In genomic region chr9:122733222-122733621, GRCm38 (mm10) we compare ENCODE assay signal across 10 mouse cellular contexts. TPM values are rescaled to one million over a fixed set of nuclear protein-coding genes. Genes with fewer than 3 reads are reported as not detected.
DNase-seq lines count a peak whose midpoint lies in the region; ATAC-seq and TF ChIP-seq lines count a peak whose summit lies in the region.
"Had no signal": no experiment of that assay in that cellular context is flagged by ENCODE, and none has a peak within 500 bp of the region (broad histone marks: within the 10 kb centered on the region; RNA-seq: fewer than 3 reads in every experiment).

No protein-coding gene starts in this region.

- no peak for ATAC-seq in forebrain, embryonic 13.5 days
- no peak for ATAC-seq in forebrain, embryonic 14.5 days
- ATAC-seq in kidney, embryonic 15.5 days (replicated peaks; ENCODE audit: low FRiP score) = peak; percentile 56; the same call in 1 of the 2 replicates
- no peak for ATAC-seq in midbrain, embryonic 11.5 days (ENCODE audit: low FRiP score)
- no peak for ATAC-seq in activated CD4-positive, CD25-positive, alpha-beta regulatory T cell, adult 4 months

- WGBS in forebrain, embryonic 13.5 days = 33% methylated on average over 12 of the region's 12 CpGs
- 41% methylated on average over 12 of the region's 12 CpGs for WGBS in forebrain, embryonic 14.5 days
- 36% methylated on average over 12 of the region's 12 CpGs for WGBS in kidney, embryonic 15.5 days
- WGBS in midbrain, embryonic 11.5 days = 38% methylated on average over 12 of the region's 12 CpGs

- no peaks in the 10 kb centered on the region for H3K9me3 ChIP-seq in forebrain, embryonic 13.5 days (replicated peaks)
- no peaks in the 10 kb centered on the region for H3K9me3 ChIP-seq in forebrain, embryonic 14.5 days (replicated peaks; ENCODE audit: control insufficient read depth, low read length)
- no peaks in the 10 kb centered on the region for H3K9me3 ChIP-seq in kidney, embryonic 15.5 days (replicated peaks)
- no peaks in the 10 kb centered on the region for H3K9me3 ChIP-seq in midbrain, embryonic 11.5 days (ENCODE audit: control insufficient read depth, low read length)

- H3K4me3 ChIP-seq in forebrain, embryonic 13.5 days = peak overlapping the region; percentile 1; the same call in 1 of the 2 replicates
- no peak overlapping the region for H3K4me3 ChIP-seq in forebrain, embryonic 14.5 days (ENCODE audit: low read depth, low read length)
- 0 out of 2 replicates have a peak overlapping the region, but pooled peaks have one; percentile 5 for H3K4me3 ChIP-seq in bone marrow macrophage, adult 2 months (ENCODE audit: insufficient read depth, low read length)
- H3K4me3 ChIP-seq in kidney, embryonic 15.5 days (replicated peaks) = peak overlapping the region; percentile 36
- H3K4me3 ChIP-seq in midbrain, embryonic 11.5 days (ENCODE audit: low read depth, low read length) = peak overlapping the region; percentile 6; the same call in 1 of the 2 replicates

- H3K4me2 ChIP-seq in forebrain, embryonic 13.5 days = peak overlapping the region; percentile 17
- H3K4me2 ChIP-seq in forebrain, embryonic 14.5 days (ENCODE audit: low read length) = no peak overlapping the region
- peak overlapping the region; percentile 40 for H3K4me2 ChIP-seq in kidney, embryonic 15.5 days
- peak overlapping the region; percentile 10; the same call in 1 of the 2 replicates for H3K4me2 ChIP-seq in midbrain, embryonic 11.5 days

- H3K27ac ChIP-seq in forebrain, embryonic 13.5 days = no peak overlapping the region
- H3K27ac ChIP-seq in forebrain, embryonic 14.5 days (ENCODE audit: low read depth, low read length) = no peak overlapping the region
- H3K27ac ChIP-seq in bone marrow macrophage, adult 2 months (ENCODE audit: insufficient read depth, low read depth, low read length) = no peak overlapping the region
- H3K27ac ChIP-seq in kidney, embryonic 15.5 days = no peak overlapping the region
- H3K27ac ChIP-seq in midbrain, embryonic 11.5 days (ENCODE audit: low read depth, low read length) = no peak overlapping the region

- H3K27me3 ChIP-seq in forebrain, embryonic 13.5 days = peaks cover 27% of the 10 kb centered on the region
- peaks cover 9% of the 10 kb centered on the region; the same call in 1 of the 2 replicates for H3K27me3 ChIP-seq in forebrain, embryonic 14.5 days (replicated peaks; ENCODE audit: control insufficient read depth, insufficient read depth, low read length)
- H3K27me3 ChIP-seq in kidney, embryonic 15.5 days = peaks cover 27% of the 10 kb centered on the region
- H3K27me3 ChIP-seq in midbrain, embryonic 11.5 days (ENCODE audit: control insufficient read depth, insufficient read depth, low read length) = no peaks in the 10 kb centered on the region

- H3K36me3 ChIP-seq in forebrain, embryonic 13.5 days (ENCODE audit: poor library complexity, severe bottlenecking) = no peaks in the 10 kb centered on the region
- H3K36me3 ChIP-seq in forebrain, embryonic 14.5 days (ENCODE audit: control insufficient read depth, insufficient read depth, low read length) = no peaks in the 10 kb centered on the region
- H3K36me3 ChIP-seq in kidney, embryonic 15.5 days = no peaks in the 10 kb centered on the region
- no peaks in the 10 kb centered on the region for H3K36me3 ChIP-seq in midbrain, embryonic 11.5 days (ENCODE audit: control insufficient read depth, insufficient read depth, low read length)

- H3K4me1 ChIP-seq in forebrain, embryonic 13.5 days = no peaks in the 10 kb centered on the region
- no peaks in the 10 kb centered on the region for H3K4me1 ChIP-seq in forebrain, embryonic 14.5 days (ENCODE audit: control insufficient read depth, insufficient read depth, low read length)
- no peaks in the 10 kb centered on the region for H3K4me1 ChIP-seq in bone marrow macrophage, adult 2 months (ENCODE audit: control insufficient read depth, insufficient read depth, low read length)
- H3K4me1 ChIP-seq in kidney, embryonic 15.5 days = 0 out of 2 replicates have a peak, but pooled peaks cover 5% of the 10 kb centered on the region
- H3K4me1 ChIP-seq in midbrain, embryonic 11.5 days (ENCODE audit: control insufficient read depth, insufficient read depth, low read length) = no peaks in the 10 kb centered on the region

- TF ChIP-seq POLR2A in bone marrow macrophage, adult 2 months (IDR thresholded peaks at IDR 0.05; ENCODE audit: borderline replicate concordance, low read depth, low read length) = no peak

- DNase-seq in forebrain, embryonic 14.5 days (ENCODE audit: low spot score) = no peak
- DNase-seq in midbrain, embryonic 11.5 days (ENCODE audit: low spot score, missing footprints) = no peak
- DNase-seq in urinary bladder, adult 18-20 months (ENCODE audit: low spot score in 2 of 2) = no peak
- DNase-seq in thymus, adult 18-20 months = no peak
- DNase-seq: cerebellum, adult 9-11 months; right cerebral cortex, postnatal 25 days had no signal

- no peak for TF ChIP-seq CTCF in bone marrow macrophage, adult 2 months (IDR thresholded peaks at IDR 0.05; ENCODE audit: low read depth, low read length)

- no peak overlapping the region for H3K9ac ChIP-seq in forebrain, embryonic 13.5 days
- no peak overlapping the region for H3K9ac ChIP-seq in forebrain, embryonic 14.5 days (ENCODE audit: low read length)
- no peak overlapping the region for H3K9ac ChIP-seq in kidney, embryonic 15.5 days
- no peak overlapping the region for H3K9ac ChIP-seq in midbrain, embryonic 11.5 days (ENCODE audit: low read length)

RNA-seq across cellular contexts. Expression of gene Topaz1, which starts 13.9 kb away (rescaled TPM):
- not detected in 2 replicates for polyA plus RNA-seq in forebrain, embryonic 13.5 days (2015; fragmentation: Nextera tagmentation; extraction: Ambion mirVana)
- polyA plus RNA-seq in forebrain, embryonic 14.5 days (2014; fragmentation: Nextera tagmentation; extraction: Ambion mirVana) = not detected in 2 replicates
- not detected in 2 replicates for polyA plus RNA-seq in bone marrow macrophage, adult 2 months (2012; ENCODE audit: insufficient read depth, insufficient read length, missing spikeins)
- polyA plus RNA-seq in kidney, embryonic 15.5 days (2015; fragmentation: Nextera tagmentation; extraction: Ambion mirVana) = not detected in 2 replicates
- polyA plus RNA-seq in midbrain, embryonic 11.5 days (2014; fragmentation: Nextera tagmentation; extraction: Ambion mirVana) = not detected in 2 replicates
- polyA plus RNA-seq in activated CD4-positive, CD25-positive, alpha-beta regulatory T cell, adult 4 months (2017; shearing (Covaris generic)) = under 1 TPM in 1 of 2 experiments, not detected in 1; 0.07 TPM
